In the genomic region with DNA sequence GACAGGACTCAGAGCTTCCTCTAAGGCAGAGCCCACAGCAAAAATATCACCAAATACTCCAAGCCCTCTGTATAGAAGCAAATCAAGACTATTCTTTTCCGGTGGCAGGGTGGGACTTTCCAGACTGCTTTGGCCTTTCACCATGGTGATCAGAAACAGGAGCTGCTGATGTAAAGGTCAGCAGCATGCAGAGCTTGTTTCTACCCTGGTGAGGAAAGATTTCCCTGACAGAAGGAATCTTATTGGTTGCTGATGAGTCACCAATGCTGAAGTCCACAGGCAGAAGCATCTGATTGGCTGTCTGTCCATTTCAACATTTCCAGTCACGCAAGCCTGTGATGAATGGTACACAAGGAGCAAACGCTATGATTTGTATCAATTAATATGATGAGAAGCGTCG, we compare ENCODE assay signal across 14 mouse cellular contexts.
DNase-seq lines count a peak whose midpoint lies in the region; ATAC-seq lines count a peak whose summit lies in the region.
"Had no signal": no experiment of that assay in that cellular context is flagged by ENCODE, and none has a peak within 500 bp of the region (broad histone marks: within the 10 kb centered on the region; RNA-seq: fewer than 3 reads in every experiment).

No protein-coding gene starts in this region.

- peak; percentile 3 for DNase-seq in embryo, embryonic 10 days (ENCODE audit: low spot score)
- DNase-seq in embryo, embryonic 10.5 days (ENCODE audit: low spot score): no peak
- peak; percentile 2 to 5 for DNase-seq in layer of hippocampus, adult 8-10 months (ENCODE audit: low spot score in 2 of 2)
- no peak for DNase-seq in layer of hippocampus, adult 11-12 months (ENCODE audit: low spot score)
- peak; percentile 4 for DNase-seq in adrenal gland, postnatal 14 days
- no peak for DNase-seq in frontal cortex, postnatal 25 days (ENCODE audit: low spot score in 2 of 2)
- DNase-seq: cerebellum, adult 18-20 months; kidney, postnatal 25 days had no signal

- H3K4me1 ChIP-seq in midbrain, embryonic 13.5 days (replicated peaks): no peaks in the 10 kb centered on the region
- H3K4me1 ChIP-seq: limb, embryonic 10.5 days; lung, embryonic 15.5 days had no signal

- no peak overlapping the region for H3K4me2 ChIP-seq in midbrain, embryonic 13.5 days (replicated peaks)
- H3K4me2 ChIP-seq: lung, embryonic 15.5 days had no signal

- no peaks in the 10 kb centered on the region for H3K36me3 ChIP-seq in midbrain, embryonic 13.5 days
- H3K36me3 ChIP-seq: limb, embryonic 10.5 days; lung, embryonic 15.5 days had no signal

- H3K9ac ChIP-seq in midbrain, embryonic 13.5 days (replicated peaks): no peak overlapping the region
- H3K9ac ChIP-seq: lung, embryonic 15.5 days had no signal

- no peaks in the 10 kb centered on the region for H3K27me3 ChIP-seq in midbrain, embryonic 13.5 days
- H3K27me3 ChIP-seq: lung, embryonic 15.5 days had no signal

- no peak overlapping the region for H3K4me3 ChIP-seq in midbrain, embryonic 13.5 days (replicated peaks)
- H3K4me3 ChIP-seq: erythroblast, embryonic 14.5 days; limb, embryonic 10.5 days; lung, embryonic 15.5 days; myocyte had no signal

- WGBS in midbrain, embryonic 13.5 days: 71% methylated on average over 5 of the region's 5 CpGs

- H3K9me3 ChIP-seq in midbrain, embryonic 13.5 days: no peaks in the 10 kb centered on the region
- H3K9me3 ChIP-seq: limb, embryonic 10.5 days; lung, embryonic 15.5 days had no signal

- 0 out of 2 replicates have a peak, but pooled peaks have one; percentile 27 for ATAC-seq in midbrain, embryonic 13.5 days
- ATAC-seq in activated CD4-positive, CD25-positive, alpha-beta regulatory T cell, adult 4 months: no peak

- no peak overlapping the region for H3K27ac ChIP-seq in midbrain, embryonic 13.5 days
- H3K27ac ChIP-seq: limb, embryonic 10.5 days; lung, embryonic 15.5 days had no signal

Comparison
In these comparisons a context has a peak if more than half of its experiments do, and no peak if none do; other contexts are left out.
1. DNase-seq: peak in embryo, embryonic 10 days (single experiment), layer of hippocampus, adult 8-10 months (2 of 2) and adrenal gland, postnatal 14 days (single experiment); none in embryo, embryonic 10.5 days (single experiment), layer of hippocampus, adult 11-12 months (single experiment) and frontal cortex, postnatal 25 days (0 of 2).